Mouse (Mus musculus) midbrain, embryonic 16.5 days (tissue): ENCODE results near the gene Dctn5. TPM values are rescaled to one million over a fixed set of nuclear protein-coding genes. Genes with fewer than 3 reads are reported as not detected.

ENCODE experiments used
- ATAC-seq: fragments of 200-750 bp; cut with Nextera tagmentation; 2 replicates; pipeline ENCODE4 v1.8.0; 2017; ENCODE audit warnings: moderate TSS enrichment
- H3K27ac ChIP-seq: fragments of 300-500 bp; sonication (generic); 2 replicates; pipeline ENCODE4 v1.5.1; 2014; ENCODE audit warnings: mild to moderate bottlenecking, low read length, mixed read lengths
- H3K27me3 ChIP-seq: fragments of 300-500 bp; sonication (generic); 2 replicates; pipeline ENCODE4 v1.6.1; 2014; ENCODE audit warnings: low read depth, low read length, mixed read lengths; ENCODE audit not compliant: control insufficient read depth, insufficient read depth
- H3K36me3 ChIP-seq: fragments of 300-500 bp; sonication (generic); 2 replicates; pipeline ENCODE4 v1.6.1; 2014; ENCODE audit warnings: mild to moderate bottlenecking, low read length, moderate library complexity, mixed read lengths; ENCODE audit not compliant: control insufficient read depth, insufficient read depth
- H3K4me1 ChIP-seq: fragments of 300-500 bp; sonication (generic); 2 replicates; pipeline ENCODE4 v1.6.1; 2014; ENCODE audit warnings: mild to moderate bottlenecking, low read length, mixed read lengths; ENCODE audit not compliant: control insufficient read depth, insufficient read depth
- H3K4me2 ChIP-seq: fragments of 300-500 bp; sonication (generic); 2 replicates; pipeline ENCODE4 v1.6.1; 2014; ENCODE audit warnings: mild to moderate bottlenecking, low read length, mixed read lengths
- H3K4me3 ChIP-seq: fragments of 300-500 bp; sonication (generic); 2 replicates; pipeline ENCODE4 v1.5.1; 2014; ENCODE audit warnings: low read depth, mild to moderate bottlenecking, low read length, moderate library complexity, mixed read lengths
- H3K9ac ChIP-seq: fragments of 300-500 bp; sonication (generic); 2 replicates; pipeline ENCODE4 v1.6.1; 2014; ENCODE audit warnings: low read depth, low read length, mixed read lengths
- H3K9me3 ChIP-seq: fragments of 300-500 bp; sonication (generic); replicated peaks from 2 replicates; pipeline ENCODE4 v1.6.1; 2014; ENCODE audit warnings: mild to moderate bottlenecking, low read length, mixed read lengths; ENCODE audit not compliant: control insufficient read depth, poor library complexity, severe bottlenecking
- whole genome bisulfite sequencing: fragments of 180-500 bp; shearing (Covaris S2); extraction: QIAGEN DNeasy Blood & Tissue Kit; methylation state at CpG from one replicate; pipeline ENCODE4 v1.1.7; 2014; 5-methylcytosine and 5-hydroxymethylcytosine counted together
- polyA plus RNA-seq: library from polyadenylated mRNA; unstranded; fragments of >200 nt; fragmentation: Nextera tagmentation; extraction: Ambion mirVana; gene quantifications from 2 replicates; pipeline ENCODE4 v1.2.1, GENCODE M21; 2015

The Dctn5 gene
- polyA plus RNA-seq, 1 experiment from 2014 or later: 169 TPM

DNA sequence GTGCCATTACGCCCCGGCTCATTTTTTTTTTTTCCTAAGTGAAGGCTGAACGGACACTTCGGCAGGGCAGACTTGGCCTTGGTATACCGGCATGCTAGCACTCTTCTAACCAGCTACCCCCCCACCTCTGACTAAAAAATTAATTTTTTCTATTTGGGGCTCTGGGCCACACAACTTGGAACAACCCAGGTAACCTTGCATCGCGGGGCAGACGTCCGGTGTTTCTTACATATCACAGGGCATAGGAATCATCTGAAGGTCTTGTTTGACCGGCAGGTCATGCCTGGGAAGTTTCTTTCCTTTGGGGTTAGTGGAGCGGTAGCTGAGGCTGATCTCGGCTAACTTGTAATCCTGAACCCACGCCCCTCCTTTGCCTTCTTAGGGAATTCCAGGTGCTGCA, 25.6 kb downstream of the Dctn5 start:
- peak overlapping the region; percentile 70 for H3K9ac ChIP-seq
- no peak for ATAC-seq
- no peaks in the 10 kb centered on the region for H3K36me3 ChIP-seq
- no peaks in the 10 kb centered on the region for H3K9me3 ChIP-seq
- H3K27ac ChIP-seq: no peak overlapping the region
- H3K4me3 ChIP-seq: peak overlapping the region; percentile 58
- H3K4me1 ChIP-seq: peaks cover 12% of the 10 kb centered on the region
- WGBS: 5% methylated on average over 13 of the region's 13 CpGs
- no peaks in the 10 kb centered on the region for H3K27me3 ChIP-seq
- peak overlapping the region; percentile 93 for H3K4me2 ChIP-seq

DNA sequence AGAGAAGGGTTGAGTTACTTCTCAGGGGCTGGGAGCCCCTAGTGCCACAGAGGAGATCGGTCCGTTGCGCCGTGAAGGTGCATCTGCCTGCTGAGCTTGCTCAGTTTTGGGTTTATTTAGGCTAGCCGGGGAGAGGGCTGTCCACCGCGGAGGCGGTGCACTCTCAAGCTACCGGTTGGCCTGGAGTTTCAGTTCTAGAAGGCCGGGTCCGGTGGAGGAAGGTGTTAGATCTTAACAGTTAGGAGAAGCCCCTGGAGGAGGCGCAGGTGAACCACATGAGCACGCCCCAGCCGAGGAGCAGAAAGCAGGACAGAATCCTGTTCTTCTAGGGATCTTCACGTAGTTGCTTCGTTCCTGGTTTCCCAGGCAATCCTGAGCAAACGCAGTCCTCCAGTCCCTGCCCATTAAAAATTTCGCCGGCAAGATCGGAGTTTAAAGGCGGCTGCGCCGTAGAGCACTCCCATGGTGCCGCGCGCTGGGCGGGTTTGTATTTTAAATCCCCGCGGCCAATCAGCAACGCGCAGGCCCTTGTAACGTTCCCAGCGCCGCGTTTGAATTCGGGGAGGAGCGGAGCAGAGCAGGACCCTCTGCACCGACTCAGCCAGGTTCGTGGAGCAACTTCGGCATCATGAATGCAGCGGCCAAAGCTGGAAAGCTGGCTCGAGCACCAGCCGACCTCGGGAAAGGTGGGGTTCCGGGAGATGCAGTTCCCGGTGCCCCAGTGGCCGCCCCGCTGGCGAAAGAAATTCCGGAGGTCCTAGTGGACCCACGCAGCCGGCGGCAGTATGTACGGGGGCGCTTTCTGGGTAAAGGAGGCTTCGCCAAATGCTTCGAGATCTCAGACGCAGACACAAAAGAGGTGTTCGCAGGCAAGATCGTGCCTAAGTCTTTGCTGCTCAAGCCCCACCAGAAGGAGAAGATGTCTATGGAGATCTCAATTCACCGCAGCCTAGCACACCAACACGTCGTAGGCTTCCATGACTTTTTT, 26.4 kb downstream of the Dctn5 start, which contains the start of gene Plk1:
Gene Plk1, plus strand, starts transcription at position 525 of the 988 bp plus-strand sequence.
- under 1% methylated on average over 63 of the region's 63 CpGs for WGBS
- no peaks in the 10 kb centered on the region for H3K27me3 ChIP-seq
- H3K4me1 ChIP-seq: peaks cover 12% of the 10 kb centered on the region
- no peaks in the 10 kb centered on the region for H3K9me3 ChIP-seq
- H3K9ac ChIP-seq: peak within 1 kb of the TSS; percentile 70
- H3K4me3 ChIP-seq: peak within 1 kb of the TSS; percentile 58
- peak within 1 kb of the TSS; percentile 47 for H3K27ac ChIP-seq
- peak within 1 kb of the TSS; percentile 93 for H3K4me2 ChIP-seq
- ATAC-seq: peak; percentile 97
- H3K36me3 ChIP-seq: no peaks in the 10 kb centered on the region

DNA sequence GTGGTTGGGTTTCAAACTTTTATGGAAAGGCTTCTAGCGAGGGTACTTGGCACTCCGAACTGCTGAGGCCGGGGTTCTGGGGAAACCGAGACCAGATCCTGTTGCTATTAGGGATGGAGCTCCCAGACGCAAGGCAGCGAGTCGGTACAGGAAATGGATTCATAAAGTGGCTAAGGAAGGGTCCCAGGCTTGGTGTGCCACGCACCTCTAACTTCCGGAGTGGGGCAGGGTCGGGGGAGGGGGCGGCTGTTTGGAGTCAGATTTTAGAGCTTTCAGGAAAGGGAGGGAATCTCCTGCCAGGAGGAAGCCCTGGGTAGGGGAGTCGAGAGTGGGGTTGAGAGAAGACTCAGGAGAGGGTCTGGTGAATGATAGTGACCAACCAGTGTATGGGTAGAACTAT, 27.2 kb downstream of the Dctn5 start:
- Histone ChIP-seq H3K4me3 (peak overlapping the region; percentile 58), H3K9ac (no peak overlapping the region), H3K4me1 (peaks cover 12% of the 10 kb centered on the region), H3K27ac (no peak overlapping the region), H3K9me3 (no peaks in the 10 kb centered on the region), H3K36me3 (no peaks in the 10 kb centered on the region), H3K4me2 (peak overlapping the region; percentile 93), H3K27me3 (no peaks in the 10 kb centered on the region)
- ATAC-seq: no peak
- WGBS: under 1% methylated on average over 12 of the region's 12 CpGs

DNA sequence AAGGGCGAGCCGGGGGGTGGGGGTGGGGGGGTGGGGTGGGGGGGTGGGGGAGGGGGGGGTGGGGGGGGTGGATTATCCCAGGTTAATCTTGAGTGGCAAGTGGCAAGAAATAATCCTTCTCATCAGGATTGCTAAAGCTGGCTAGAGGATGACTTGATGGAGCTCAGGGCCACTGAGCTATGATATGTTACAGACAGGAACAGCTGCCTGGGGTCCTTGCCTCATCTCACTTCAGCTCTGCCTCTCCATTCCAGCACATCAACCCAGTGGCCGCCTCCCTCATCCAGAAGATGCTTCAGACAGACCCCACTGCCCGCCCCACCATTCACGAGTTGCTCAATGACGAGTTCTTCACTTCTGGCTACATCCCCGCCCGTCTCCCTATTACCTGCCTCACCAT, 30.9 kb downstream of the Dctn5 start:
- Histone ChIP-seq H3K9ac (no peak overlapping the region), H3K27ac (no peak overlapping the region), H3K4me2 (no peak overlapping the region), H3K9me3 (no peaks in the 10 kb centered on the region), H3K36me3 (no peaks in the 10 kb centered on the region), H3K4me1 (peaks cover 5% of the 10 kb centered on the region), H3K4me3 (no peak overlapping the region), H3K27me3 (no peaks in the 10 kb centered on the region)
- 87% methylated on average over 8 of the region's 8 CpGs for WGBS
- ATAC-seq: no peak

DNA sequence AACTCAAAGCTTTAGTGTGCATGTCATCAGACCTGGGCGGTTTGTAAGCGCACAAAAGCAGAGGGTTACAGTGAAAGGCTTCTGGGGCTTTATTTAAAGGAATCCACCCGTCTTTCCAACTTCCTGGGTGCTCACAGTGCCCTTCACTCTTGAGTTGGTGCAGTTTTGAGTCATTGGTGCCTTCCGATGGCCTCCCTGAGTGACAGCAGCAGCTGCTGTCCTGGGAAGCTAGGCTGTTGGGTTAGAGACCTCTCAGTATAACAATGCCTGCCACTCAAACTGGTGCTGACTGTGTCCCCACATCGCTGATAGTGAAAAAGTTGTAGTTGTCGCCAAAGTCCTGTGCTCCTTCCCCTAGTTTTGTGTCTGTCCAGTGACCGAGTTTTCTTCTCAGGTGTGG, 34.4 kb downstream of the Dctn5 start:
- H3K9ac ChIP-seq: no peak overlapping the region
- H3K4me2 ChIP-seq: no peak overlapping the region
- H3K9me3 ChIP-seq: no peaks in the 10 kb centered on the region
- WGBS: 88% methylated on average over 7 of the region's 7 CpGs
- H3K27ac ChIP-seq: no peak overlapping the region
- H3K27me3 ChIP-seq: no peaks in the 10 kb centered on the region
- ATAC-seq: no peak
- H3K4me3 ChIP-seq: no peak overlapping the region
- H3K4me1 ChIP-seq: no peaks in the 10 kb centered on the region
- H3K36me3 ChIP-seq: no peaks in the 10 kb centered on the region; the same call in 1 of the 2 replicates

DNA sequence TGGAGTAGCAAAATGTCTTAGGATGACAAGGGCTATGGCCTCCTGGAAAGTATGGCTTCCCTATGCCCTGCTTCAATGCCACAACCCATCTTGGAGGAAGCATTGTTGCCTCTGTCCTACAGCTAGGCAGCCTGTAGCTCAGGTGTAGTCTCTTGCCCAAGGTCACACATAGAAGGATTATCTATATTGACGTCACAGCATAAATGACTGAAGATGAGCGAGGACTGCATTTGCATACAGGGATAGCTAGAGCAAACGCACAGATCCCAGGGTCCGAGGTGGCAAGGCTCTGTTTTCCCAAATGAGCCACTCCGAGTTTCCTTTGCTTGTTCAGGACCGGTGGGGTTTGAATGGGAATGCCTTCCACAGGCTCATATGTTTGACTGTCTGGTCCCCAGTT, 37.9 kb downstream of the Dctn5 start:
- no peaks in the 10 kb centered on the region; the same call in 1 of the 2 replicates for H3K36me3 ChIP-seq
- no peak for ATAC-seq
- no peaks in the 10 kb centered on the region for H3K4me1 ChIP-seq
- H3K9me3 ChIP-seq: no peaks in the 10 kb centered on the region
- no peaks in the 10 kb centered on the region for H3K27me3 ChIP-seq
- WGBS: 81% methylated on average over 6 of the region's 6 CpGs
- no peak overlapping the region for H3K27ac ChIP-seq
- H3K4me2 ChIP-seq: no peak overlapping the region
- no peak overlapping the region for H3K9ac ChIP-seq
- no peak overlapping the region for H3K4me3 ChIP-seq

DNA sequence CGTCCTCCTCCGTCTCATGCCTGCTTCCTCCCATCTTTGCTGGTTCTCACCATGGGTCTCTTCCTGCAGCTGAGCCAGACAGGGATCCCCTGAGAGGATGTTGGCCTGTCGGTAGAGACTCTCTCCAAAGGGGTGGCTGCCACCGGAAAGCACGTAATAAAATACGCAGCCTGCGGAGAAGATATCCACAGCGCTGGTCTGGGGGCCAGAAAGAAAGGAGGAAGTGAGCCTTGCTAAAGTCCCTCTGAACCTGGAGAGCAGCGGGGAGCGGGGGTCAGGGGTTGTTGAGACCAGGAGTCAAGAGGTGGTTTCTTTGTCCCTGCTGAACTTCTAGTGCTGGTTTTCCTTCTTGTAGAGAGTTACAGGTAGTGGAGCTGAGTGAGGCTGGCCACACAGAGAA, 38.8 kb downstream of the Dctn5 start:
- no peaks in the 10 kb centered on the region for H3K9me3 ChIP-seq
- 86% methylated on average over 10 of the region's 10 CpGs for WGBS
- ATAC-seq: no peak

DNA sequence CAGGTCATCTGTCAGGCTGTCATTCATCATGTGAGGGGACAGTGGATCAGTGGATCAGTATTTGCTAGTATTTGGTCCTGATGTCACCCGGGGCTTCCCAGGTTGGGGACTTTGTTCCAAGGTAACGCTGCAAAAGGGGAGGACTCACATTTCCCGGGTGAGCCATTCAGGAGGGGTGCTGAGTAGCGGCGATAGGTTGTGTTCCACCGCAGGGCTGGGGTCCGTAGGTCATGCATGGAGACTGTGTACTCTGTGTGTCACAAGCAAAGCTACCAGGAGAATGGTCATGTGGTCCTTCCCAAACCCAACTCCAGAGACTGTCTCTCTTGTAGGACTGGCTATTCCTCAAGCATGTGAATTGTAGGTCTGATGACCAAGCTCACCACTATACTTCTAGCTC, 47.9 kb downstream of the Dctn5 start:
- H3K27me3 ChIP-seq: no peaks in the 10 kb centered on the region
- no peak overlapping the region for H3K9ac ChIP-seq
- H3K4me2 ChIP-seq: no peak overlapping the region
- H3K27ac ChIP-seq: no peak overlapping the region
- 90% methylated on average over 7 of the region's 7 CpGs for WGBS
- no peaks in the 10 kb centered on the region for H3K36me3 ChIP-seq
- no peak for ATAC-seq
- no peaks in the 10 kb centered on the region; the same call in 1 of the 2 replicates for H3K4me1 ChIP-seq
- no peak overlapping the region for H3K4me3 ChIP-seq
- no peaks in the 10 kb centered on the region for H3K9me3 ChIP-seq

More for the DNA sequence above, 38.8 kb downstream of the Dctn5 start:
- no peak overlapping the region for H3K4me2 ChIP-seq
- no peak overlapping the region for H3K9ac ChIP-seq
- no peak overlapping the region for H3K4me3 ChIP-seq
- no peaks in the 10 kb centered on the region; the same call in 1 of the 2 replicates for H3K36me3 ChIP-seq
- no peak overlapping the region for H3K27ac ChIP-seq
- H3K27me3 ChIP-seq: no peaks in the 10 kb centered on the region
- no peaks in the 10 kb centered on the region for H3K4me1 ChIP-seq

DNA sequence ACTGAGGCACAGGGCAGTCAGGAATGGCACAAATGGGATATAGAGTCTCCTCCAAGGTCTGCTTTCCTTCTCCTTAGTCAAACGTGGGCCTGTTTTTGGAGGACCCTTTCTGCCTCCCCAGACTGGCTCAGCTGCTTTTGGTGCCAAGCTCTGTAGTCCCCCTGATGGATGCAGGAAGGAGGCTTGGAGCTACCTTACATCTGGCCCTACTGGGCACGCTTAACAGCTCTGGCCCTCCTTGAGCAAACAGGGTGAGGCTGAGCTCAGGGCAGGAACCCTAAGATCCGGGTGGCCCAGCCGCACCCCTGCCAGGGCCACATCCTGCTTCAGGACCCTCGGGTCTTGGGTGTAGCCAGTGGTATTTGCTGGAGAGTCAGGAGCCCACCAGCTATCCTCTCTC, 51.7 kb downstream of the Dctn5 start:
- no peak for ATAC-seq
- no peaks in the 10 kb centered on the region for H3K27me3 ChIP-seq
- no peak overlapping the region for H3K4me3 ChIP-seq
- no peak overlapping the region for H3K27ac ChIP-seq
- no peak overlapping the region for H3K9ac ChIP-seq
- no peak overlapping the region for H3K4me2 ChIP-seq
- WGBS: 75% methylated on average over 5 of the region's 5 CpGs
- no peaks in the 10 kb centered on the region for H3K9me3 ChIP-seq
- peaks cover 2% of the 10 kb centered on the region for H3K4me1 ChIP-seq
- no peaks in the 10 kb centered on the region for H3K36me3 ChIP-seq
